Mouse (Mus musculus): ENCODE measurements around the gene Lct.
"Not testable (repeated sequence)": the region's sequence is repeated elsewhere in the genome, so short reads cannot be mapped to it uniquely, and the experiment has no call there.

The Lct gene

GRCm38 (mm10) chr1:128328218-128328617 is at the start of gene Lct:
Gene Lct (minus strand): TSS chr1:128328318.
- no peak for DNase-seq

- DNase-seq: no peak
Measured at GRCm38 (mm10) chr1:128376841-128377240, 48.7 kb upstream of the Lct start.

GRCm38 (mm10) chr1:128372143-128372860 is 44.2 kb upstream of the Lct start:
- no peak for DNase-seq

GRCm38 (mm10) chr1:128368732-128369441 is 40.8 kb upstream of the Lct start:
- DNase-seq: peak; percentile 21

GRCm38 (mm10) chr1:128360601-128361000 is 32.5 kb upstream of the Lct start:
- no peak for DNase-seq

GRCm38 (mm10) chr1:128359554-128360376 is 31.6 kb upstream of the Lct start, which contains the start of gene Mcm6:
Gene Mcm6 (minus strand): TSS chr1:128359664.
- peak; percentile 97 for DNase-seq

- DNase-seq: peak; percentile 63
Measured at GRCm38 (mm10) chr1:128358916-128359553, 30.9 kb upstream of the Lct start.

GRCm38 (mm10) chr1:128358276-128358675 is 30.2 kb upstream of the Lct start:
- no peak for DNase-seq

- peak; percentile 35 for DNase-seq
Measured at GRCm38 (mm10) chr1:128357452-128357851, 29.3 kb upstream of the Lct start.

GRCm38 (mm10) chr1:128353092-128353491 is 25.0 kb upstream of the Lct start:
- DNase-seq: no peak

GRCm38 (mm10) chr1:128344232-128344631 is 16.1 kb upstream of the Lct start:
- DNase-seq: no peak

GRCm38 (mm10) chr1:128337708-128338320 is 9.7 kb upstream of the Lct start:
- no peak for DNase-seq

- no peak for DNase-seq
Measured at GRCm38 (mm10) chr1:128330313-128330712, 2.2 kb upstream of the Lct start.

GRCm38 (mm10) chr1:128327165-128327564 is 953 bp downstream of the Lct start:
- DNase-seq: no peak

GRCm38 (mm10) chr1:128324776-128325175 is 3.3 kb downstream of the Lct start:
- no peak for DNase-seq

GRCm38 (mm10) chr1:128323026-128323643 is 5.0 kb downstream of the Lct start:
- DNase-seq: no peak

GRCm38 (mm10) chr1:128319266-128319665 is 8.9 kb downstream of the Lct start:
- DNase-seq: not testable (repeated sequence)

GRCm38 (mm10) chr1:128314665-128315064 is 13.5 kb downstream of the Lct start:
- DNase-seq: no peak

- DNase-seq: no peak
Measured at GRCm38 (mm10) chr1:128309043-128309442, 19.1 kb downstream of the Lct start.

GRCm38 (mm10) chr1:128303900-128304299 is 24.2 kb downstream of the Lct start:
- no peak for DNase-seq

- no peak for DNase-seq
Measured at GRCm38 (mm10) chr1:128295717-128296528, 32.2 kb downstream of the Lct start.
